Mouse (Mus musculus) splenic B cell, adult 2 months (primary cell): Measurements from ENCODE around the gene Syt3.

Experiments used
- DNase-seq: peaks from one replicate; pipeline ENCODE4 v3.0.0-alpha.2; 2011; ENCODE audit warnings: low read depth, low spot score
- H3K27me3 ChIP-seq: 2 replicates; pipeline ENCODE4 v1.6.1; 2012; ENCODE audit warnings: mild to moderate bottlenecking, low read length, moderate library complexity, mixed read lengths; ENCODE audit not compliant: control insufficient read depth, poor library complexity, insufficient read depth, severe bottlenecking
- H3K36me3 ChIP-seq: 2 replicates; pipeline ENCODE4 v1.6.1; 2012; ENCODE audit warnings: mild to moderate bottlenecking, low read length, moderate library complexity, mixed read lengths; ENCODE audit not compliant: control insufficient read depth, poor library complexity, insufficient read depth, severe bottlenecking

Syt3 gene

GRCm38 (mm10) chr7:44441180-44441579, 57.3 kb downstream of the Syt3 start:
- no peak for DNase-seq
- Histone ChIP-seq H3K27me3 (peaks cover 4% of the 10 kb centered on the region), H3K36me3 (no peaks in the 10 kb centered on the region)

GRCm38 (mm10) chr7:44441648-44442109, 57.8 kb downstream of the Syt3 start:
- no peaks in the 10 kb centered on the region for H3K36me3 ChIP-seq
- peaks cover 4% of the 10 kb centered on the region for H3K27me3 ChIP-seq
- no peak for DNase-seq

- peaks cover 4% of the 10 kb centered on the region for H3K27me3 ChIP-seq
- H3K36me3 ChIP-seq, result no peaks in the 10 kb centered on the region
- no peak for DNase-seq
Observed at GRCm38 (mm10) chr7:44442407-44442821, 58.5 kb downstream of the Syt3 start.

DNA sequence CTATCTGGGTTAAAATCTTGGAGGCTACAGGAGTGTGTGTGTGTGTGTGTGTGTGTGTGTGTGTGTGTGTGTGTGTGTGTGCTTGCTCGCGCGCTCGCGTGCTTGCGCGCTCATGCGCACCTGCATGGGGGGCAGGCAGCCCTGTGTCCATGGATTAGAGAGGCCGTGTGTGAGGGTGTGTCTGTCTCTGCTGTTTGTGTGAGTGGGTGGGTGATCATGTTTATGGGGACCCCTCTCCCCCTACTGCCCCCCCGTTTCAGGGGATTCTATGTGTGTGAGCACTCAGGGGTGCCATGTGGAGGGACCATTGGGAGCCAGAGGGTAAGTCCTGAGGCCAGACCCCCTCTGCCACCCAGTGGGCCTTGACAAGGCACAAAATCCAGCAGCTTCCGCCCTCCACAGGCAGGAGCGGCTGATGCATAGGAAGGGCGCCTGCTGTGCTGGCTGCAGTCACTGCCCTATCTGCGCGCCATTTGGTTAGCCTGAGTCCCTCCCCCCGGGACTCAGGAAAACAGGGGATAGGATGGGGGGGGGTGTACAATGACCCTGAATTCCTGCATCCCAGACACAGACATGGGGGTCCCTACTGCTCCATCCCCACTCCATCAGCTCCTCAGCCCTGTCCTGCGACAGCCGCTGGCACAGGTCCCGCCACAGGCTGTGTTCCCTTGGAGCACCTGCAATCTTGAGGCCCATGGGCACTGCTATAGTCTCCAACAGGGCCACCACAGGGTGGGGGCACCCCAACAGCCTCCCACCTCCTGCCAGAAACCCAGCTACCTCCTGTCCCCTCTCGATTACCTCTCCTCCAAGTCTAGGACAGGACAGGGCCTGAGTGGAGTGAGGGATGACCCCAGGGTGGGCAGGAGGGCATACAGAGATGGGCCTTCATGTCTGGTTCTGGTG, 59.6 kb downstream of the Syt3 start:
- Histone ChIP-seq H3K36me3 (no peaks in the 10 kb centered on the region), H3K27me3 (peaks cover 4% of the 10 kb centered on the region)
- no peak for DNase-seq

- H3K27me3 ChIP-seq, result peaks cover 4% of the 10 kb centered on the region
- DNase-seq, result no peak
- H3K36me3 ChIP-seq, result no peaks in the 10 kb centered on the region
Observed at GRCm38 (mm10) chr7:44444886-44445527, 61.1 kb downstream of the Syt3 start.

DNA sequence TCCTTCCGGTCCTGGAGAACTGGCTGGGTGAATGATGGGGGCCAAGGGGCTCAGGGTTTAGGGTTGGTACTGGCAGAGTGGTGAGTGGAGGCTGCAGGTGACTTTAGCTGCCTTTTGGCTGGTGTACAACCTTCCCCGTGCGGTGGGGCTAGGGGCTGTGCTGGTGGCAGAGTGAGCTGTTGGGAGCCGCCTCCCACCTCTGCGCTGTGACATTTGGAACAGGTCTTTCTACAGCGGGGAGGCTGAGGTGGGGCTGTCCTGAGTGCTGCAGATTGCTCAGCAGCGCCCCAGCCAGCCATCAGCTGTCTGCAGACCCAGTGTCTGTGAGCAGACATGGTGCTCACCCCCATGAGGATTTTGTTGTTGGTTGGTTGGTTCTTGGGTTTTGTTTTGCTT, 61.6 kb downstream of the Syt3 start:
- peaks cover 4% of the 10 kb centered on the region for H3K27me3 ChIP-seq
- no peak for DNase-seq
- H3K36me3 ChIP-seq, result no peaks in the 10 kb centered on the region

- DNase-seq, result no peak
- H3K27me3 ChIP-seq, result peaks cover 4% of the 10 kb centered on the region
- no peaks in the 10 kb centered on the region for H3K36me3 ChIP-seq
Observed at GRCm38 (mm10) chr7:44446070-44446855, 62.4 kb downstream of the Syt3 start.
